Comparison of ENCODE assay signal across 33 mouse cellular contexts in genomic region chr7:90588318-90588717, GRCm38 (mm10).
"Had no signal": no experiment of that assay in that cellular context is flagged by ENCODE, and none has a peak within 500 bp of the region (broad histone marks: within the 10 kb centered on the region; RNA-seq: fewer than 3 reads in every experiment).

No protein-coding gene starts in this region.

- H3K36me3 ChIP-seq: limb, embryonic 10.5 days; limb, embryonic 12.5 days; limb, embryonic 13.5 days; limb, embryonic 15.5 days; liver, embryonic 12.5 days; liver, embryonic 13.5 days; liver, embryonic 15.5 days; lung, embryonic 15.5 days; midbrain, embryonic 10.5 days; midbrain, embryonic 12.5 days; midbrain, embryonic 13.5 days; midbrain, embryonic 15.5 days; neural tube, embryonic 12.5 days; neural tube, embryonic 13.5 days had no signal

- DNase-seq: left cerebral cortex, postnatal 4 days; liver; liver, embryonic 13.5 days; liver, postnatal 0 days; lung, adult 18-20 months; lung, adult 2 months; lung, embryonic 14.5 days; lung, postnatal 10 days; lung, postnatal 14 days; lung, postnatal 36 days; lung, postnatal 4 days; midbrain, embryonic 14.5 days had no signal

- H3K4me3 ChIP-seq: limb, embryonic 10.5 days; limb, embryonic 12.5 days; limb, embryonic 13.5 days; limb, embryonic 15.5 days; liver, embryonic 12.5 days; liver, embryonic 13.5 days; liver, embryonic 15.5 days; lung, embryonic 15.5 days; megakaryocyte, embryonic 14.5 days; midbrain, embryonic 10.5 days; midbrain, embryonic 12.5 days; midbrain, embryonic 13.5 days; midbrain, embryonic 15.5 days; myocyte; neural tube, embryonic 12.5 days; neural tube, embryonic 13.5 days had no signal

- ATAC-seq: liver, embryonic 12.5 days; liver, postnatal 0 days; lung, postnatal 0 days; midbrain, embryonic 13.5 days; midbrain, embryonic 15.5 days; midbrain, embryonic 16.5 days had no signal

- H3K4me2 ChIP-seq: limb, embryonic 12.5 days; limb, embryonic 13.5 days; limb, embryonic 15.5 days; liver, embryonic 11.5 days; liver, embryonic 12.5 days; liver, embryonic 13.5 days; liver, embryonic 15.5 days; lung, embryonic 14.5 days; lung, embryonic 15.5 days; midbrain, embryonic 11.5 days; midbrain, embryonic 12.5 days; midbrain, embryonic 13.5 days; midbrain, embryonic 15.5 days; neural tube, embryonic 12.5 days; neural tube, embryonic 13.5 days had no signal

- H3K9me3 ChIP-seq: limb, embryonic 10.5 days; limb, embryonic 12.5 days; limb, embryonic 13.5 days; limb, embryonic 15.5 days; liver, embryonic 12.5 days; liver, embryonic 13.5 days; liver, embryonic 15.5 days; lung, embryonic 15.5 days; midbrain, embryonic 10.5 days; midbrain, embryonic 12.5 days; midbrain, embryonic 13.5 days; midbrain, embryonic 15.5 days; neural tube, embryonic 12.5 days; neural tube, embryonic 13.5 days had no signal

- H3K27ac ChIP-seq: limb, embryonic 10.5 days; limb, embryonic 12.5 days; limb, embryonic 13.5 days; limb, embryonic 15.5 days; liver, embryonic 12.5 days; liver, embryonic 13.5 days; liver, embryonic 14.5 days; liver, embryonic 15.5 days; lung, embryonic 15.5 days; macrophage; midbrain, embryonic 10.5 days; midbrain, embryonic 12.5 days; midbrain, embryonic 13.5 days; midbrain, embryonic 15.5 days; neural tube, embryonic 12.5 days; neural tube, embryonic 13.5 days had no signal

- H3K9ac ChIP-seq: limb, embryonic 12.5 days; limb, embryonic 13.5 days; limb, embryonic 15.5 days; liver, embryonic 12.5 days; liver, embryonic 13.5 days; liver, embryonic 14.5 days; liver, embryonic 15.5 days; liver, postnatal 0 days; lung, embryonic 14.5 days; lung, embryonic 15.5 days; midbrain, embryonic 12.5 days; midbrain, embryonic 13.5 days; midbrain, embryonic 15.5 days; neural tube, embryonic 12.5 days; neural tube, embryonic 13.5 days had no signal

- H3K27me3 ChIP-seq: limb, embryonic 12.5 days; limb, embryonic 13.5 days; limb, embryonic 15.5 days; liver, embryonic 12.5 days; liver, embryonic 13.5 days; liver, embryonic 15.5 days; lung, embryonic 15.5 days; megakaryocyte, embryonic 14.5 days; midbrain, embryonic 12.5 days; midbrain, embryonic 13.5 days; midbrain, embryonic 15.5 days; neural tube, embryonic 12.5 days; neural tube, embryonic 13.5 days had no signal

- H3K4me1 ChIP-seq: limb, embryonic 10.5 days; limb, embryonic 12.5 days; limb, embryonic 13.5 days; limb, embryonic 15.5 days; liver, embryonic 12.5 days; liver, embryonic 13.5 days; liver, embryonic 15.5 days; lung, embryonic 15.5 days; megakaryocyte, embryonic 14.5 days; midbrain, embryonic 10.5 days; midbrain, embryonic 12.5 days; midbrain, embryonic 13.5 days; midbrain, embryonic 15.5 days; neural tube, embryonic 12.5 days; neural tube, embryonic 13.5 days had no signal
